Comparison of ENCODE assay signal across 10 mouse cellular contexts in genomic region chr15:85576511-85577440, GRCm38 (mm10). TPM values are rescaled to one million over a fixed set of nuclear protein-coding genes. Genes with fewer than 3 reads are reported as not detected.
DNase-seq lines count a peak whose midpoint lies in the region; ATAC-seq and TF ChIP-seq lines count a peak whose summit lies in the region.
"Had no signal": no experiment of that assay in that cellular context is flagged by ENCODE, and none has a peak within 500 bp of the region (broad histone marks: within the 10 kb centered on the region; RNA-seq: fewer than 3 reads in every experiment).

No protein-coding gene starts in this region.

- H3K9ac ChIP-seq in heart, embryonic 15.5 days, result no peak overlapping the region
- H3K9ac ChIP-seq in ES-E14 (ENCODE audit: insufficient read depth, low read depth, low read length, poor library complexity, severe bottlenecking), result peak overlapping the region; percentile 12; the same call in 1 of the 2 replicates
- H3K9ac ChIP-seq in forebrain, embryonic 15.5 days (replicated peaks), result peak overlapping the region; percentile 56
- peak overlapping the region; percentile 67 for H3K9ac ChIP-seq in midbrain, embryonic 12.5 days (replicated peaks)

- peak overlapping the region; percentile 20 for H3K4me3 ChIP-seq in heart, embryonic 15.5 days
- peak overlapping the region; percentile 31 to 47 for H3K4me3 ChIP-seq in ES-E14 (ENCODE audit: insufficient read depth in 1 of 2, low read depth in 1 of 2, low read length in 2 of 2, poor library complexity in 1 of 2, severe bottlenecking in 1 of 2)
- H3K4me3 ChIP-seq in forebrain, embryonic 15.5 days, result peak overlapping the region; percentile 65
- H3K4me3 ChIP-seq in midbrain, embryonic 12.5 days, result peak overlapping the region; percentile 77

- H3K4me1 ChIP-seq in heart, embryonic 15.5 days (replicated peaks), result peaks cover 36% of the 10 kb centered on the region
- peaks cover 0 to 11% of the 10 kb centered on the region in 2 experiments; a peak in 1 of 4 replicates for H3K4me1 ChIP-seq in ES-E14 (ENCODE audit: control insufficient read depth in 2 of 2, insufficient read depth in 2 of 2, low read length in 2 of 2, poor library complexity in 1 of 2)
- H3K4me1 ChIP-seq in forebrain, embryonic 15.5 days, result peaks cover 83% of the 10 kb centered on the region
- peaks cover 84% of the 10 kb centered on the region for H3K4me1 ChIP-seq in midbrain, embryonic 12.5 days

- no peak overlapping the region for H3K27ac ChIP-seq in heart, embryonic 15.5 days
- H3K27ac ChIP-seq in ES-E14 (ENCODE audit: insufficient read depth, low read depth, low read length, poor library complexity, severe bottlenecking), result no peak overlapping the region
- peak overlapping the region; percentile 78 for H3K27ac ChIP-seq in forebrain, embryonic 15.5 days (replicated peaks)
- peak overlapping the region; percentile 54 for H3K27ac ChIP-seq in midbrain, embryonic 12.5 days (replicated peaks)

- H3K4me2 ChIP-seq in heart, embryonic 15.5 days, result peak overlapping the region; percentile 45
- peak overlapping the region; percentile 95 for H3K4me2 ChIP-seq in forebrain, embryonic 15.5 days (replicated peaks)
- H3K4me2 ChIP-seq in midbrain, embryonic 12.5 days (replicated peaks), result peak overlapping the region; percentile 94

- WGBS in heart, embryonic 15.5 days, result 2% methylated on average over 61 of the region's 61 CpGs
- WGBS in forebrain, embryonic 15.5 days, result under 1% methylated on average over 58 of the region's 61 CpGs
- WGBS in midbrain, embryonic 12.5 days, result under 1% methylated on average over 61 of the region's 61 CpGs

- H3K27me3 ChIP-seq in heart, embryonic 15.5 days, result peaks cover 100% of the 10 kb centered on the region
- H3K27me3 ChIP-seq in forebrain, embryonic 15.5 days, result peaks cover 27% of the 10 kb centered on the region
- peaks cover 98% of the 10 kb centered on the region for H3K27me3 ChIP-seq in midbrain, embryonic 12.5 days

- DNase-seq in heart, adult 8-10 months (ENCODE audit: low spot score), result no peak
- no peak for DNase-seq in ES-E14 (ENCODE audit: low read depth, low spot score)
- DNase-seq in ovary, adult 18-20 months (ENCODE audit: low spot score), result no peak
- no peak for DNase-seq in adrenal gland, adult 2 months
- DNase-seq: kidney, adult 2 months; thymus, postnatal 14 days had no signal

- ATAC-seq in heart, embryonic 15.5 days (replicated peaks; ENCODE audit: insufficient number of reproducible peaks, insufficient read depth, low FRiP score, low read depth), result no peak
- ATAC-seq in forebrain, embryonic 15.5 days (replicated peaks), result no peak
- ATAC-seq in midbrain, embryonic 12.5 days (ENCODE audit: low FRiP score, low read depth), result peak; percentile 67
- ATAC-seq in monocyte, adult 5-6 weeks (replicated peaks; ENCODE audit: insufficient number of reproducible peaks, low FRiP score, low TSS enrichment, poor library complexity, severe bottlenecking), result no peak

- no peaks in the 10 kb centered on the region for H3K36me3 ChIP-seq in heart, embryonic 15.5 days
- H3K36me3 ChIP-seq in ES-E14 (ENCODE audit: control insufficient read depth, insufficient read depth, low read length, poor library complexity, severe bottlenecking), result no peaks in the 10 kb centered on the region
- H3K36me3 ChIP-seq in forebrain, embryonic 15.5 days, result no peaks in the 10 kb centered on the region
- H3K36me3 ChIP-seq in midbrain, embryonic 12.5 days, result no peaks in the 10 kb centered on the region

- H3K9me3 ChIP-seq in heart, embryonic 15.5 days (replicated peaks), result no peaks in the 10 kb centered on the region
- H3K9me3 ChIP-seq in ES-E14 (ENCODE audit: control insufficient read depth, insufficient read depth, low read depth, low read length), result no peaks in the 10 kb centered on the region
- H3K9me3 ChIP-seq in forebrain, embryonic 15.5 days, result no peaks in the 10 kb centered on the region
- H3K9me3 ChIP-seq in midbrain, embryonic 12.5 days, result no peaks in the 10 kb centered on the region

- in situ Hi-C loops in ES-E14 (cut with MboI; ENCODE audit: low sequenced_read_pairs in 2 of 2, unreplicated experiment in 2 of 2), result no loop called here

TF ChIP-seq in ES-E14, 5 proteins besides CTCF, POLR2A, EP300 and RAD21:
- TF ChIP-seq CHD2 (IDR thresholded peaks at IDR 0.05; ENCODE audit: low read depth, low read length) (no peak), ZC3H11A (IDR thresholded peaks at IDR 0.05; ENCODE audit: borderline replicate concordance, low read depth, low read length) (no peak), ZNF384 (IDR thresholded peaks at IDR 0.05; ENCODE audit: low read depth, low read length) (no peak), HCFC1 (IDR thresholded peaks at IDR 0.05; ENCODE audit: borderline replicate concordance, insufficient read depth, low read length) (no peak), MAFK (IDR thresholded peaks at IDR 0.05; ENCODE audit: insufficient read depth, low read depth, low read length) (no peak)

RNA-seq across cellular contexts. Expression of gene Wnt7b, which starts 5.5 kb away (rescaled TPM):
- 1.3 and 5.2 TPM in 2 replicates for polyA plus RNA-seq in heart, embryonic 15.5 days (2015; fragmentation: Nextera tagmentation; extraction: Ambion mirVana)
- total RNA-seq in heart, adult 8-10 months (2022), result under 1 TPM in 3 of 4 experiments, not detected in 1; 0.06 to 0.19 (median 0.14) TPM
- total RNA-seq in ES-E14 (2012; rRNA removed), result 11.2 and 15.5 TPM in 2 replicates
- polyA plus RNA-seq in forebrain, embryonic 15.5 days (2015; fragmentation: Nextera tagmentation; extraction: Ambion mirVana), result 132 and 133 TPM in 2 replicates
- 68.3 and 86.4 TPM in 2 replicates for polyA plus RNA-seq in midbrain, embryonic 12.5 days (2016; fragmentation: Nextera tagmentation; extraction: Ambion mirVana)
- total RNA-seq in monocyte, adult 5-6 weeks (2017), result not detected in 3 replicates
- 1 to 10 TPM in 1 of 2 experiments, under 1 TPM in 1; 0.86 to 1.2 TPM for total RNA-seq in adrenal gland, adult 2 months (2021)
- polyA plus RNA-seq in adrenal gland, adult 2 months (2012; rRNA removed), result 1.0 and 1.1 TPM in 2 replicates

Comparison
In these comparisons a context has a peak if more than half of its experiments do, and no peak if none do; other contexts are left out.
1. H3K27ac ChIP-seq: peak in forebrain, embryonic 15.5 days (single experiment) and midbrain, embryonic 12.5 days (single experiment); none in heart, embryonic 15.5 days (single experiment) and ES-E14 (single experiment).
2. H3K4me2 ChIP-seq: peak in every context shown above with its lines; median percentile 95 in forebrain, embryonic 15.5 days; 94 in midbrain, embryonic 12.5 days; 45 in heart, embryonic 15.5 days.
3. H3K4me3 ChIP-seq: peak in every context shown above with its lines; median percentile 77 in midbrain, embryonic 12.5 days; 65 in forebrain, embryonic 15.5 days; 39 in ES-E14; 20 in heart, embryonic 15.5 days.